Mouse (Mus musculus) ES-E14 (cell line): ENCODE data around the gene St3gal3.

ENCODE experiments used
- HCFC1 ChIP-seq: IDR thresholded peaks from 2 replicates; pipeline ENCODE4 v1.6.1; 2012; ENCODE audit warnings: low read length, inconsistent platforms, borderline replicate concordance; ENCODE audit not compliant: insufficient read depth
- MAFK ChIP-seq: IDR thresholded peaks from 2 replicates; pipeline ENCODE4 v1.6.1; 2014; ENCODE audit warnings: mild to moderate bottlenecking, low read depth, low read length, inconsistent platforms; ENCODE audit not compliant: insufficient read depth
- ZC3H11A ChIP-seq: IDR thresholded peaks from 2 replicates; pipeline ENCODE4 v1.6.1; 2012; ENCODE audit warnings: low read depth, mild to moderate bottlenecking, inconsistent platforms, low read length, borderline replicate concordance
- ZNF384 ChIP-seq: IDR thresholded peaks from 2 replicates; pipeline ENCODE4 v1.6.1; 2012; ENCODE audit warnings: low read depth, low read length, inconsistent platforms

GRCm38 (mm10) chr4:118074236-118074635 is 60.5 kb downstream of the St3gal3 start:
- no peak for TF ChIP-seq ZNF384
- no peak for TF ChIP-seq ZC3H11A
- TF ChIP-seq HCFC1 = no peak
- no peak for TF ChIP-seq MAFK
